Mouse (Mus musculus): ENCODE data around the gene Proser1. TPM values are rescaled to one million over a fixed set of nuclear protein-coding genes. Genes with fewer than 3 reads are reported as not detected.
A peak's percentile ranks its signal among the peaks of the same experiment; 100 is the strongest.

Gene Proser1
- polyA plus RNA-seq, 1 experiment from 2014 or later: 19.6 TPM

DNA sequence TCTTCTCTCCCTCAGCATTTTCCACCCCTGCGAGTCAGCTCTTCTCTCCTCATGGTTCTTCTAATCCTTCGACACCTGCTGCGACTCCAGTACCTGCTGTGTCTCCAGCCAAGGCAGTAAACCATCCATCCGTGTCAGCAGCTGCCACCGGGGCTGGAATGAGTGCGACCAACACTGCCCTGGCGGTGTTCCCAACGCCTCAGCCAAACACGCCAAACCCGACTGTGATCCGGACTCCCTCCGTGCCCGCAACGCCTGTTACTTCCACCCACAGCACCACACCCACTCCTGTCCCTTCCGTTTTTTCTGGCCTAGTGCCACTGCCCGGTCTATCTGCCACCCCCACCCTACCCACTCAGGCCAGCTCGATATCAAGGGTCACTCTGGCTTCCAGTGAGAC is 14.0 kb downstream of the Proser1 start:
- ATAC-seq (ENCODE audit: low FRiP score, low TSS enrichment): peak; percentile 52; the same call in 1 of the 2 replicates
- WGBS: 68% methylated on average over 17 of the region's 17 CpGs

GRCm38 (mm10) chr3:53478419-53479046 is 15.1 kb downstream of the Proser1 start:
- no peak overlapping the region for H3K4me2 ChIP-seq (replicated peaks; ENCODE audit: low read depth, low read length)
- peak; percentile 44; the same call in 1 of the 2 replicates for ATAC-seq (ENCODE audit: low FRiP score, low TSS enrichment)
- 97% methylated on average over 30 of the region's 30 CpGs for WGBS
- no peaks in the 10 kb centered on the region for H3K9me3 ChIP-seq (ENCODE audit: low read length)
- no peak overlapping the region for H3K9ac ChIP-seq (replicated peaks; ENCODE audit: low read length)
- no peaks in the 10 kb centered on the region for H3K4me1 ChIP-seq (ENCODE audit: insufficient read depth, low read length)
- no peak overlapping the region for H3K4me3 ChIP-seq (ENCODE audit: low read length)
- H3K27ac ChIP-seq (ENCODE audit: low read length): no peak overlapping the region
- H3K36me3 ChIP-seq (ENCODE audit: insufficient read depth, low read length): peaks cover 72% of the 10 kb centered on the region
- no peaks in the 10 kb centered on the region for H3K27me3 ChIP-seq (ENCODE audit: insufficient read depth, low read length)

More for the DNA sequence above, 14.0 kb downstream of the Proser1 start:
- H3K4me3 ChIP-seq (ENCODE audit: low read length): no peak overlapping the region
- H3K4me1 ChIP-seq (ENCODE audit: insufficient read depth, low read length): no peaks in the 10 kb centered on the region
- peaks cover 82% of the 10 kb centered on the region for H3K36me3 ChIP-seq (ENCODE audit: insufficient read depth, low read length)
- H3K27ac ChIP-seq (ENCODE audit: low read length): no peak overlapping the region
- H3K9ac ChIP-seq (replicated peaks; ENCODE audit: low read length): no peak overlapping the region
- no peaks in the 10 kb centered on the region for H3K9me3 ChIP-seq (ENCODE audit: low read length)
- H3K27me3 ChIP-seq (ENCODE audit: insufficient read depth, low read length): no peaks in the 10 kb centered on the region
- no peak overlapping the region for H3K4me2 ChIP-seq (replicated peaks; ENCODE audit: low read depth, low read length)

GRCm38 (mm10) chr3:53483414-53484059 is 20.1 kb downstream of the Proser1 start:
- Histone ChIP-seq H3K4me3 (ENCODE audit: low read length) (no peak overlapping the region), H3K36me3 (ENCODE audit: insufficient read depth, low read length) (peaks cover 31% of the 10 kb centered on the region), H3K27ac (ENCODE audit: low read length) (no peak overlapping the region), H3K4me2 (replicated peaks; ENCODE audit: low read depth, low read length) (no peak overlapping the region), H3K27me3 (ENCODE audit: insufficient read depth, low read length) (no peaks in the 10 kb centered on the region), H3K4me1 (ENCODE audit: insufficient read depth, low read length) (peaks cover 15% of the 10 kb centered on the region), H3K9me3 (ENCODE audit: low read length) (no peaks in the 10 kb centered on the region), H3K9ac (replicated peaks; ENCODE audit: low read length) (no peak overlapping the region)
- ATAC-seq (ENCODE audit: low FRiP score, low TSS enrichment): no peak
- 81% methylated on average over 8 of the region's 8 CpGs for WGBS

DNA sequence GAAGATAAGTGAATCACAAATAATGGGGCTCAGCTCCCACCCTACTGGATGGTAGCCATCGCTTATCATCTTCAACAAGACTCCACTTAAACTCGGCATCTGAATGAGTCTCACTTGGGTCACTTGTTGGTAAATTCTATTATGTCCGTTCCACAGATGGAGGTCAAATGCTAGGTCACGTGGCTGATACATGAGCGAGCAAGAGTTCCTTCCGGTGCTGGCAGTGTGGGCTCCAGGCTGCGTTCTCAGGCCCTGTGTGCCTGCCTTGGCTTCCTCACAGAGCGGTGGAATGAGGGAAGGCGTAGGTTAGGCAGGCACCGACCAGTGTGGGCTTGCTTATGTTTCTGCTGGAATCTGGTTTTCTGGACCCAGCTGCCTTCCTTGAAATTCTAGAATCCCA is 23.1 kb downstream of the Proser1 start:
- peaks cover 15% of the 10 kb centered on the region for H3K4me1 ChIP-seq (ENCODE audit: insufficient read depth, low read length)
- no peak overlapping the region for H3K9ac ChIP-seq (replicated peaks; ENCODE audit: low read length)
- H3K4me3 ChIP-seq (ENCODE audit: low read length): no peak overlapping the region
- ATAC-seq (ENCODE audit: low FRiP score, low TSS enrichment): no peak
- no peak overlapping the region for H3K4me2 ChIP-seq (replicated peaks; ENCODE audit: low read depth, low read length)
- peaks cover 9% of the 10 kb centered on the region; the same call in 1 of the 2 replicates for H3K36me3 ChIP-seq (ENCODE audit: insufficient read depth, low read length)
- 69% methylated on average over 10 of the region's 10 CpGs for WGBS
- no peak overlapping the region for H3K27ac ChIP-seq (ENCODE audit: low read length)
- H3K9me3 ChIP-seq (ENCODE audit: low read length): no peaks in the 10 kb centered on the region
- H3K27me3 ChIP-seq (ENCODE audit: insufficient read depth, low read length): no peaks in the 10 kb centered on the region

DNA sequence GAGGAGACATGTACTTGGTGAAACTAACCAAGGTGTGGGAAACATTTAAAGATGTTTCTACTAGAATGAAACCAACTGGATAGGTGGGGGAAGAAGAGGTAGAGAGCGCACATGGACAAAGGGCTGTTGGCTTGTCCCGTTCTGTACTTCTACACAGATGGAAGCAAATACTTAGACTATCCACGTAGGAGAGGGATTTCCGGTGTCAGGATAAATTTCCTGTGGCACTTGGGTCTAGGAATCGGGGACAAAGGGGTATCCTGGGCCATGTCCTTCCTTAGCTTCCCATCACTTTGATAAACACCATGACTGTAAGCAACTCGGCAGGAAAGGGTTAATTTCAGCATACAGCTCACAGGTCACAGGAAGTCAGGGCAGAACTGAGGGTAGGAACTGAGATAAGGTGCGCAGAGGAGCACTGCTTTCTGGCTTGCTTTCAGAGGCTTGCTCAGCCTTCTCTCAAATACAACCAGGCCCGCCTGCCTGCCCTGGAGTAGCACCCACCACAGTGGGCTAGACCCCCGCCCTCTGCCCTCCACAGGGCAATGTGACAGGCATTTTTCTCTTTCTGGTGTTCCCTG is 23.6 kb downstream of the Proser1 start:
- Histone ChIP-seq H3K4me2 (replicated peaks; ENCODE audit: low read depth, low read length) (no peak overlapping the region), H3K9ac (replicated peaks; ENCODE audit: low read length) (no peak overlapping the region), H3K4me3 (ENCODE audit: low read length) (no peak overlapping the region), H3K36me3 (ENCODE audit: insufficient read depth, low read length) (peaks cover 5% of the 10 kb centered on the region; the same call in 1 of the 2 replicates), H3K27ac (ENCODE audit: low read length) (no peak overlapping the region), H3K27me3 (ENCODE audit: insufficient read depth, low read length) (no peaks in the 10 kb centered on the region), H3K9me3 (ENCODE audit: low read length) (no peaks in the 10 kb centered on the region), H3K4me1 (ENCODE audit: insufficient read depth, low read length) (peaks cover 15% of the 10 kb centered on the region)
- WGBS: 54% methylated on average over 9 of the region's 9 CpGs
- no peak for ATAC-seq (ENCODE audit: low FRiP score, low TSS enrichment)

DNA sequence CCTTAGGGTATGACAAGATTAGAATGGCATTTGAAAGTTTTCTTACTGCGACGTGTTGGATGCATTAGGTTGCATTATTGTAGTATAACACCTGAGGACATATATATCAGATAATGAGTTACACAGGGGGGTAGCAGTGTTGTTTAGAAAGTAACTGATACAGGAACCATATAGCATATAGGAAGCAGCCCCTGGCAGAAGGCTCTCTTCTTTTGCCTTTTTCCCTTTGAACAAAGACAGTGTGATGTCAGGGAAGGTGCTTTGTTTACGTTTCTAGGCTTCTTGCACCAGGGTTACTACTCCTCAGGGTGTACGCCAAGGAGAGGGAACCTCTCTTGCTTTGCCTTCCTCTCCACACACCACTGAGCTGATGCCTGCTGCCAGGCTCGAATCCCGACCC is 24.9 kb downstream of the Proser1 start, which contains the start of gene Stoml3:
Gene Stoml3, plus strand, starts transcription at position 301 of the 400 bp plus-strand sequence.
- H3K36me3 ChIP-seq (ENCODE audit: insufficient read depth, low read length): no peaks in the 10 kb centered on the region
- H3K9ac ChIP-seq (replicated peaks; ENCODE audit: low read length): no peak within 1 kb of the TSS
- H3K27me3 ChIP-seq (ENCODE audit: insufficient read depth, low read length): no peaks in the 10 kb centered on the region
- H3K27ac ChIP-seq (ENCODE audit: low read length): no peak within 1 kb of the TSS
- WGBS: 56% methylated on average over 6 of the region's 6 CpGs
- no peak within 1 kb of the TSS for H3K4me3 ChIP-seq (ENCODE audit: low read length)
- H3K4me2 ChIP-seq (replicated peaks; ENCODE audit: low read depth, low read length): no peak within 1 kb of the TSS
- H3K4me1 ChIP-seq (ENCODE audit: insufficient read depth, low read length): peaks cover 15% of the 10 kb centered on the region
- no peak for ATAC-seq (ENCODE audit: low FRiP score, low TSS enrichment)
- no peaks in the 10 kb centered on the region for H3K9me3 ChIP-seq (ENCODE audit: low read length)

DNA sequence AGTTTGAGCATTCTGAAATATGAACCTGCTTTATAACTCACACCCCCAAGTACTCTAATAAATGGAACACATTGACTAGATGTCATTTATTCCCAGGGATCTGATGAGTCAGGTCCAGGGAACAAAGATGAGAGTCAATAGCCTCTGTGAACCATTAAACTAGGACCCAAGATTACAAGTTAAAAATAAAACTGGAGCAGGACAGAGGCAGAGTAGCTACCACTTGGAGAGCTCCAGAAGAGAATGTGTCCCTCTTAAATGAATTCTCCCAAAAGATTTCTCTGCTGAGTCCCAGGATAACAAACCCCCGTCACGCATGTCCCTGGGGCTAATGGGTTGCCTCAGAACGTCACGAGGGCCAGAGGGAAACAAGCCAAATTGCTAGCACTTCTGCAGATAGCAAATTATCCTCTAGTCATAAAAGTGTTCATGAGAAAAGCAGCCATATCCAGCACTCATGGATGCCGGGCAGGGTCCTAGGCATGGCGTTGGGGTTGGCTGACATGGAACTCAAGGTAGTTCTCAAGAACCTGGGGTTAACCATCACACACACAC is 35.0 kb downstream of the Proser1 start:
- peak overlapping the region; percentile 64 for H3K27ac ChIP-seq (ENCODE audit: low read length)
- no peaks in the 10 kb centered on the region for H3K9me3 ChIP-seq (ENCODE audit: low read length)
- ATAC-seq (ENCODE audit: low FRiP score, low TSS enrichment): peak; percentile 57; the same call in 1 of the 2 replicates
- no peak overlapping the region for H3K4me3 ChIP-seq (ENCODE audit: low read length)
- H3K4me2 ChIP-seq (replicated peaks; ENCODE audit: low read depth, low read length): no peak overlapping the region
- no peaks in the 10 kb centered on the region for H3K4me1 ChIP-seq (ENCODE audit: insufficient read depth, low read length)
- H3K36me3 ChIP-seq (ENCODE audit: insufficient read depth, low read length): no peaks in the 10 kb centered on the region
- 49% methylated on average over 6 of the region's 6 CpGs for WGBS
- no peak overlapping the region for H3K9ac ChIP-seq (replicated peaks; ENCODE audit: low read length)
- no peaks in the 10 kb centered on the region for H3K27me3 ChIP-seq (ENCODE audit: insufficient read depth, low read length)

- Histone ChIP-seq H3K9ac (replicated peaks; ENCODE audit: low read length) (no peak overlapping the region), H3K4me3 (ENCODE audit: low read length) (no peak overlapping the region), H3K27me3 (ENCODE audit: insufficient read depth, low read length) (no peaks in the 10 kb centered on the region), H3K4me1 (ENCODE audit: insufficient read depth, low read length) (no peaks in the 10 kb centered on the region), H3K36me3 (ENCODE audit: insufficient read depth, low read length) (no peaks in the 10 kb centered on the region), H3K27ac (ENCODE audit: low read length) (no peak overlapping the region), H3K4me2 (replicated peaks; ENCODE audit: low read depth, low read length) (no peak overlapping the region), H3K9me3 (ENCODE audit: low read length) (no peaks in the 10 kb centered on the region)
- no peak for ATAC-seq (ENCODE audit: low FRiP score, low TSS enrichment)
- WGBS: 68% methylated on average over 6 of the region's 6 CpGs
Observed at GRCm38 (mm10) chr3:53502428-53502827, 39.0 kb downstream of the Proser1 start.

GRCm38 (mm10) chr3:53513096-53513495 is 49.6 kb downstream of the Proser1 start:
- Histone ChIP-seq H3K4me3 (ENCODE audit: low read length) (no peak overlapping the region), H3K9me3 (ENCODE audit: low read length) (no peaks in the 10 kb centered on the region), H3K27me3 (ENCODE audit: insufficient read depth, low read length) (no peaks in the 10 kb centered on the region), H3K4me2 (replicated peaks; ENCODE audit: low read depth, low read length) (no peak overlapping the region), H3K4me1 (ENCODE audit: insufficient read depth, low read length) (no peaks in the 10 kb centered on the region), H3K9ac (replicated peaks; ENCODE audit: low read length) (no peak overlapping the region), H3K36me3 (ENCODE audit: insufficient read depth, low read length) (no peaks in the 10 kb centered on the region), H3K27ac (ENCODE audit: low read length) (0 out of 2 replicates have a peak overlapping the region, but pooled peaks have one; percentile 36)
- 48% methylated on average over 5 of the region's 5 CpGs for WGBS
- no peak for ATAC-seq (ENCODE audit: low FRiP score, low TSS enrichment)

Data from kidney, embryonic 16.5 days (tissue).